Mouse (Mus musculus): ENCODE data around the gene Ddx55.

Ddx55 gene

DNA sequence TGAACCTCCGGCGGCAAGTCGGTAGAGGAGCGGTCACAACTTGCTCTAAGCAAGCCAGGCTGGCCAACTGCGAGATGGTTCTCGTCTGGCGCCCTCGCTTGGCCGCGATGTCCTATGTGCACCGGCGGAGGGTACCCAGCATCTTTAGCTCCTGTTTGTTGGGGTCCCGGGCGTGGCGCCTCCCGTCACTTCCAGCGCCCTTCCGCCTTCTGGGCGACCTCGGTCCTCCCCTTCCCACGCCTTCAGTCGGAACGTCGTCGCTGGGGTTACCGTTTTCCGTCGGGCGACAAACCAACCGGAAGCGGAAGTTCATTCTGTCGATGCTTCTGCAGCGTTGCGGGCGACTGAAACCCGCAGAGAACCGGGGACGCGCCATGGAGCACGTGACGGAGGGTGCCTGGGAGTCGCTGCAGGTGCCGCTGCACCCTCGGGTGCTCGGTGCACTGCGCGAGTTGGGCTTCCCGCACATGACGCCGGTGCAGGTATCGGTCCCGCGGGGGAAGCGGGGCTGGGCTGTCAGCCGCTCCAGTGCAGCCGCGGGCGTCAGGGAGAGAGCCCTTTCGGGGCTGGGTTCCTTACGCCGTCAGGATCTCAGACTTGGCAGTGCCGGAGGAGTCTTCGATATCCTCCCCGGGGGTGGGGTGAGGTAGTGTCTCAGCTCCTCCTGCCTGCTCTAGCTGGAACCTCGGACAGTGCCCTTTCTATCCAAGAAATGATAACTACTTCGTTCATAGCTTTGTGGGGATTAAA lies at the start of gene Ddx55:
Ddx55 (plus strand) TSS at position 307 of the 750 bp plus-strand sequence.
- peak; percentile 74 to 87 for DNase-seq (ENCODE audit: low read depth in 1 of 2, low spot score in 2 of 2)

DNA sequence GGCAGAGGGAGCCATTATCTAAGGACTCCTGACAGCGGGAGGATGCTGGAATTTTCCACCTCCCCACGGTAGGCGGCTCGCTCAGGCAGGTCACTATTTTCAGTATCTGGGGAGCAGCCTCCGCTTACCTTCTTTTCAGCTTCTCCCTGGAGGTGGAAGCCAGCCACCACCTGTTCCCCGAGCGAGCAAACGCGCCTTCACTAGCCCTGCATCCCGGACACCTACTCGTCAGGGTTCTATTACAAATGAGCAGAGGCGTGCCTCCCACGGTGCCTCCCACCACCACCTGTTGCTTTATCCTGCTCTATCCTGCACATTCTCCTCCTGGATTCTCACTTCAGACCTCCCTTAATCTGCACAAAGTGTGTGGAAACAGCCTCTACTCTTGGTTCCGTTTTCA lies 48.9 kb upstream of the Ddx55 start:
- DNase-seq (ENCODE audit: low read depth in 1 of 2, low spot score in 2 of 2), result no peak

- no peak for DNase-seq (ENCODE audit: low read depth in 1 of 2, low spot score in 2 of 2)
These were observed 47.4 kb upstream of the Ddx55 start for GRCm38 (mm10) chr5:124505235-124505634.

DNA sequence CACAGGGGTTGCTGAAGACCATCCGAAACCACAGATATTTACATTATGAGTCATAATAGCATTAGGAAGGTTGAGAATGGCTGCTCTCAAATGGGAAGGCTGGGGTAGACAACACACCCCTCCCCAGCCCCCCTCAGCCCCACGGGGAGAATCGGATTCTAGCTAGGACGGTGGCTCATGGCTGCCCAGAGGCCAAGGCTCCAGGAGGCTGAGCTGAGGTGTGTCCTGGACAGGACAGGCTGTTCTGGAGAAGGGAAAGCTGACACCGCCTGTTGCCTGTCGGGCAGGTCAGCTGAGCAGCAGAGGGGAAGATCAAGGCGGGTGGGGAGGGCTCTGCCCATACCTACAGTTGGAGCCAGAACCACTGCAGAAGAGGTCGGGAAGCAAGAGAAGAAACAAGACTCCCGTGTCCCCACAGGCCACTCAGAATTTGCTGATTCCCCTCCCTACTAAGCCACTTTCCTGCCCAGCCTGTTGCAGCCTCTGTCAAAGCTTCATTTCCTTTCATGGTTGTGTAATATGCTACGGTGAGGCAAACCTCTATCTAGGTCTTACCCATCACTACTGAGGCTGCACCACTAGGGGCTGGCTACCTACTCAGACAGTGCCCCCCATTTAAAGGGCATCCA lies 45.8 kb upstream of the Ddx55 start:
- no peak for DNase-seq (ENCODE audit: low read depth in 1 of 2, low spot score in 2 of 2)

DNA sequence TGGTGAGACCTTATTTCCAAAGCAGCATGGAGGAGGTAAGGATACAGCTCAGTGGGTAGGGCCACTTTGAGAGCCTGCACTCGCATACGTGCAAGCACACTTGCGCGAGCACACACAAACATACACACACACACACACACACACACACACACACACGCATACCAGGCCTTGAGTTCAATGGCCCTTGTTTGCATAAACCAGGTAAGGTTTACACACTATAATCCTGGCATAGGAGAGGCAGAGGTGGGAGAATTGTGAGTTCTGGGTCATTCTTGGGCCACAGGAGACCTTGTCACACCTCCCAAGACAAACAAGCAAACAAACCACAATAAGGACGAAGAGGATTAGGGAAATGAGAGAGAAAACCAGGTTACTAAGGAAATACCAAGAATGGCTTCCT lies 43.5 kb upstream of the Ddx55 start:
- DNase-seq (ENCODE audit: low read depth in 1 of 2, low spot score in 2 of 2), result no peak

DNA sequence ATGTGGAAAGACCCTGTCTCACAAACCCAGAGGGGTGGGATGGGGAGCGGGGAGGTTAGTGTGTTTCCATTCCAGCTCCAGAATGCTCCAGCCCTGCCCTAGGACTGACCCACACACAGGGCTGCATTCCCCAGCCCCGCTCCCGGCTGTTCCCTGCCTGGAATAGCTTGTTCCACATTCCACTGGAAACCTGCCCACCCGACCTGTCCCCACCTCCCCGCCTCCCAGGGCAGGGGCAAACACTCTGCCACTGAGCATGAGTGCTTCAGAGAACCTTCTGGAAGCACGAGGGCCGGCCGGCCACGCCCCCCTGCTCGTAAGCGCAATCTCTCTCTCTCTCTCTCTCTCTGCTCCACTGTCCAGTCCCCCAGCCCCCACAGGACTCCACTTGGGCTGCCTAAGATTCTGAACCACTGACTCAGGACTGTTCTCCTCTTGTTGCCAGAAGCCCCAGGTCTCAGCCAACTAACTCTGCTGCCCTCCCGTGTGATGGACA lies 42.9 kb upstream of the Ddx55 start:
- DNase-seq (ENCODE audit: low read depth in 1 of 2, low spot score in 2 of 2), result no peak

DNA sequence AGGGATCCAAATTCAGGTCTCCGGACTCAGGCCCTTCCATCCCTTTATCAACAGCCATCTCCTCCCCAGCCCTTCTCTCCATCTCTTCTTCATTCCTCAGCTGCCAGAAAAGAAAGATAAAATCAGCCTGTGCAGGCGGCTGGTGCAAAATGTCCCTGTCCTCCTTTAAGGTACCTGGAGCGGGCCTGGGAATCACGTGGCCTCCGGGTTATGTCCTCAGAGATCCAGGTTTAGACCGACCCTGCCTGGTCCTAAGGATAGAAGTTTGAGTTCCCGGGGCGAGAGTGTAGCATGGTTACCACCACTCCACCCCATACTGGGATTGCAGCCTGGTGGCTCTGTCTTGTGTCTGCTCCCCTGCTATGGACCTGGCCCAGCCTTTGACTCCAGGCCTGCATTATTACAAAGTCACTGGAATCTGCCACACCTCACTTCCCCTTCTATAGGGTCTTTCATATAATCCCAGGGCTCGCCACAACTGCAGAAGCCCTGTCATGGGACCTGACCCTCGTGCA lies 42.1 kb upstream of the Ddx55 start:
- DNase-seq (ENCODE audit: low read depth in 1 of 2, low spot score in 2 of 2), result no peak

DNA sequence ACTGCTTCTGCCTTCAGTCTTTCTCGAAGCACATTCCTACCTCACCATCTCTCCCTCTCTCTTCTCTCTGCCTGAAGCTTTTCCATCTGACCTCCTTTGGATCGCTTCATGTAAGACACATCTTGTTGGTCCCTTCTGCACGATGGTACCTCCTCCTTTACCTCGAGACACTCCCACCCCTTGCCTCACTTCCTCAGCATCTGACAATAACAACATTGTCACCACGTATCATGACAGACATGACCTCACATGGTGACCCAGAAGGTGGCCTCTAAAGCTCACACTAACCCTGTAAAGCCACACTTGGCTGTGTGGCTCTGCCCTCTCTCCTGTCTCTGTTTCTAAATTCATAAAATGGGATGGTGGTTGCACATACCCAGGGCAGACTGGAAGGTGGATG lies 36.9 kb upstream of the Ddx55 start:
- DNase-seq (ENCODE audit: low read depth in 1 of 2, low spot score in 2 of 2), result no peak

DNA sequence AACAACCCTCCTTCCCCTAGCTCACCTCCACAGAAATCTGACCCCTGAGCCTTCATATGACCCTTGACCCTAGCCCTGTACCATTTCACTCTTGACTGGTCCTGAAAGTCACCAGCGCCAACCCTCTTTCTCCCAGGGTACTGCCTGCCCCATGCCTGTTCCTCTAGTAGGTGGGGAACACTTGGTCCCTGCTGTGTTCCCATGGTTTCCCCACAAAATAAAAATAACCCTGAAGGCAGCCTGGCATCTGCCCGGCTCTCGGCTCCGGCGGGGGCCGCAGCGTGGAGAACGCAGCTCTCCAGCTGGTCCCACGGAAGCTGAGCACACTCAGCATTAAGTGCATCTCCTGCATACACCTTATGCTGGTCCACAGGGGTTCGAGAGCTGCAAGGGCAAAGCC lies 34.0 kb upstream of the Ddx55 start:
- no peak for DNase-seq (ENCODE audit: low read depth in 1 of 2, low spot score in 2 of 2)

- DNase-seq (ENCODE audit: low read depth in 1 of 2, low spot score in 2 of 2), result no peak
These were observed 31.1 kb upstream of the Ddx55 start for GRCm38 (mm10) chr5:124521588-124521987.

GRCm38 (mm10) chr5:124523032-124523431 lies 29.6 kb upstream of the Ddx55 start:
- DNase-seq (ENCODE audit: low read depth in 1 of 2, low spot score in 2 of 2), result no peak

- DNase-seq (ENCODE audit: low read depth in 1 of 2, low spot score in 2 of 2), result no peak
These were observed 27.7 kb upstream of the Ddx55 start for GRCm38 (mm10) chr5:124524943-124525342.

DNA sequence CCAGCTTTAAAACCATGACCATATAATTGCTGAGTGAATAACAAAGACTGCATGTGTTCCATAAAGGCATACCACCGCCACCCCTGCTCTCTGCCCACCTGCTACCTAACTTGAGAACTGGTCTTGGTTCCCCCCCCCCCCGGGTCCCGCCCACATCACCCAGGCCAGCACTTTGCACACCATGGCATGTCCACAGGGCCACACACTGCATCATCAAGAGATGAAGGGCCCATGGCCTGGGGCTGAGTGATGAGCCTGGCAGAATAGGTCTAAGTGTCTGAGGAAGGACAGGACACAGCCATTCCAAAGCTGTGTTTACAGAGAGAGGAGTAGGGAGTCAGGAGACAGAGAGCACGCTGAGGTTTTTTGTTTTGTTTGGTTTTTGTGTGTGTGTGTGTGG lies 24.3 kb upstream of the Ddx55 start:
- no peak for DNase-seq (ENCODE audit: low read depth in 1 of 2, low spot score in 2 of 2)

GRCm38 (mm10) chr5:124528791-124529190 lies 23.9 kb upstream of the Ddx55 start:
- no peak for DNase-seq (ENCODE audit: low read depth in 1 of 2, low spot score in 2 of 2)

DNA sequence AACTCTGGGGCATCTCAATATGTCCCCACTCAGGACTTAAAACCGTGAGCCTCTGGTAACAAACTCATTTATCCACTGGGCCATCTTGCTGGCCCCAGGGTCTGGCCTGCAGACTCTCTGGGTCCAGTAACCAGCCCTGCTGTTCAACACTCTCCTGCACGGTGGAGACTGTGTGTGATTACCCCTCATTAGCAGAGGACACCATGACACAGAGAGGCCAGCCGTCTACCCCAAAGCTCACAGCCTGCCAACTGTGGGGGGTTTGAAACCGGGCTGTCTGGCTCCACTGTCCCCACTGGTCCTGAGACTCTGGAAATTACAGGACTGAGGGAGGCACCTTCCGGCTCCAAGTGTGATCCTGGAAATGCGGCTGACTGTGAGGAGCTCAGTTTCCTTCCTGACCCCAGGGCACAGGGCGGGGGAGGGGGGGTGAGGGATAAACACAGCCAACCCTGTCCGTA lies 23.4 kb upstream of the Ddx55 start:
- DNase-seq (ENCODE audit: low read depth in 1 of 2, low spot score in 2 of 2), result no peak

DNA sequence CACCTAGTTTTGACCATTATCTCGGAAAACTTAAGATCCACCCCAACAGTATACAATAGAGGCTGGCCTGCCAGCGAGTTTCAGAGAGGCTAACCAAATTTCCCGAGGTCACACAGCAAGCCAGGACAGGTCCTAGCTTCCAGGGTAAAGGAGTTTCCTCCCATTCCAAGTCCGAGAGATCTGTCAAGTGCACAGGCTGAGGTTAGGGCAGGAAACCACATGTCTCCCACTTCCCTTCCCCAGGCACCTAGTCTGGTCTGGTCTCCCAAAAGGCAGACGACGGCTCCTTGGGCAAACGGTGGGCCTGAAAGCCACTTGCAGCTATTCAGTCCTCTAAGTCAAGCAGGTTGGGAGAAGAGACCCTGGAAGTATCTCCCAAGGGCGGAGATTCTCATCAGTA lies 23.0 kb upstream of the Ddx55 start:
- DNase-seq (ENCODE audit: low read depth in 1 of 2, low spot score in 2 of 2), result no peak

DNA sequence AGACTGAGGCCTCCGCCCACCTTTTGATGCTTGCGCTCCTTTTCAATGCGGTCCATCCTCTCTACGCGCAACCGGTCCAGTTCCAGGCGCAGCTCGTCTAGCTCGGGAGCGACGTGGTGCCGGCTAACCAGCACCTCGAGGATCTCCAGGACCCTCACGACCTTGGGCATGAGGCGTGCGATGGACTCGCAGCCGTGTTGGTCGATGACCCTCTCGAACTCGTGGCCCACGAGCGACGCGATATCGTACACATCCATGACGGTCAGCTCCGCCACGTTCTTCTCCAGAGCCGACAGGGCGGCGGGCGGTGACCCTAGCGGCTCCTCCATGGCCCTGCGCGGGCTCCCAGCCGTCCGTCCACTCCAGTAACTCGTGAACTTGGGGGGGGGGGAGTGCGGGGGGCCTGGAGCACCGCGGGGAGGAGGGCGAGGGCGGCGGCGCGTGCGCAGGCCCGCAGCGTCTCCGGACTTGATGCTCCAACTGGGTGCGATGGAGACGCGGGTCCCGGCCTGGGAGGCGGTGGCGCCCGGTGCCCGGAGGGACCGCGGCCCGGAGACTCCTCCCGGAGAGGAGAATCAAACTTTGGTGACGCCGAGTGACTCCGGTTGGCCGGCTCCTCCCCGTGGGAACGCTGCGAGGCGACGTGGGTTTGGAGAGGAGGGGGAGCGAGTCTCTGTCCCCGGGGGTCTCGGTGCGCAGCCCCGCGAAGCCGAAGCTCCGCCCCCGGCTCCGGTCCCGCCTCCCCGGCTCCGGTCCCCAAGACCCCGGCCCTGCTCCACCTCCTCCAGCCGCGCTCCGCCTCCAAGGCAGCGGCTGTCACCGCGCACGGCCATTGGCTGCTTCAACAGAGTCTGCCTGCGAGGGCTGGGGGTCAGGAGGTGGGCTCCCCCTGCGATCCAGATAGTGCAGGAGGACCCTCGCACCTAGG lies 21.7 kb upstream of the Ddx55 start, which contains the start of gene Rilpl1:
Rilpl1 (minus strand) TSS at position 737 of the 928 bp plus-strand sequence.
- no peak for DNase-seq (ENCODE audit: low read depth in 1 of 2, low spot score in 2 of 2)

DNA sequence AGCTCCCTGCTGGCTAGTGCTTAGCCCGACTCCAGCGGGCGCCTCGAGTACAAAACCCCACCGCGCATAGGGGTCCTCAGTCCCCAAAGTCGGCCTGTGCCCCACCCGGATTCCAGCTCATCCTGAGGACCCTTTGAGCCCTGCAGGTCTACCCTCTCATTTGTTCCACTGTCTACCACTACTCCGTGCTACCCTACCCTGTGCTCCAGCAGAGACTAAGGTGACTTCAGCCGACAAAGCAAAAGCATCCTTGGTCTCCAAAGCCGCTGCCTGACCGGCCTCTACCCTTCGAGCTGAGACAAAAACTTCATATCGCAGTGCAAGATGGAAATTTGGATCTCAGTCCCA lies 21.1 kb upstream of the Ddx55 start:
- no peak for DNase-seq (ENCODE audit: low read depth in 1 of 2, low spot score in 2 of 2)

DNA sequence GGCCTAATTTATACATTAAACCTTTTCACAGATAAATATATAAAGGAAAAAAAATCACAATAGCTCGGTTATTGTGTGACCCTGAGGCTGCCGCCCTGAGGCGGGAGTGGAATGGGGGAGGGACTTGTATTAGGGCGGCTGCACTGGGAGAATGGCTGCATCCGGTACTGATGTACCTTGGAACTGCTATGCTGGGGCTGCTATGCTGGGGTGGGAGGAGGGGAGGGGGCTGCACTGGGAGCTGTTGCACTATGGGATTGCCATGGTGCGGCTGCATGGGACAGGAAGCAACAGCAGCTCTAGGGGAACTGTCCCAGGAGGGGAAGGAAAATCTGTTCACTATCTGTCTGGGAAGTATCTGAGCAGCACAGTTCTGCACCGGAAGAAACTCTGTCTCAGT lies 20.2 kb upstream of the Ddx55 start:
- no peak for DNase-seq (ENCODE audit: low read depth in 1 of 2, low spot score in 2 of 2)

- DNase-seq (ENCODE audit: low read depth in 1 of 2, low spot score in 2 of 2), result no peak
These were observed 17.6 kb upstream of the Ddx55 start for GRCm38 (mm10) chr5:124535016-124535415.

- no peak for DNase-seq (ENCODE audit: low read depth in 1 of 2, low spot score in 2 of 2)
These were observed 15.9 kb upstream of the Ddx55 start for GRCm38 (mm10) chr5:124536776-124537175.
